Mouse (Mus musculus) splenic B cell, adult 2 months (primary cell): ENCODE measurements around the gene Hspbp1.
A peak's percentile ranks its signal among the peaks of the same experiment; 100 is the strongest.

Experiments
- DNase-seq: peaks from one replicate; pipeline ENCODE4 v3.0.0-alpha.2; 2011; ENCODE audit warnings: low read depth, low spot score
- H3K27me3 ChIP-seq: 2 replicates; pipeline ENCODE4 v1.6.1; 2012; ENCODE audit warnings: mild to moderate bottlenecking, low read length, moderate library complexity, mixed read lengths; ENCODE audit not compliant: control insufficient read depth, poor library complexity, insufficient read depth, severe bottlenecking
- H3K36me3 ChIP-seq: 2 replicates; pipeline ENCODE4 v1.6.1; 2012; ENCODE audit warnings: mild to moderate bottlenecking, low read length, moderate library complexity, mixed read lengths; ENCODE audit not compliant: control insufficient read depth, poor library complexity, insufficient read depth, severe bottlenecking

Hspbp1 gene

GRCm38 (mm10) chr7:4631031-4631430 lies 53.8 kb downstream of the Hspbp1 start, which contains the start of gene Tmem86b:
TSS of gene Tmem86b (minus strand) at chr7:4631422.
- Histone ChIP-seq H3K27me3 (no peaks in the 10 kb centered on the region), H3K36me3 (peaks cover 25% of the 10 kb centered on the region)
- no peak for DNase-seq

- no peaks in the 10 kb centered on the region for H3K27me3 ChIP-seq
- peaks cover 23% of the 10 kb centered on the region for H3K36me3 ChIP-seq
- no peak for DNase-seq
Measured at GRCm38 (mm10) chr7:4630198-4630597, 54.7 kb downstream of the Hspbp1 start.

GRCm38 (mm10) chr7:4629586-4629985 lies 55.3 kb downstream of the Hspbp1 start:
- peaks cover 19% of the 10 kb centered on the region for H3K36me3 ChIP-seq
- no peak for DNase-seq
- no peaks in the 10 kb centered on the region for H3K27me3 ChIP-seq

GRCm38 (mm10) chr7:4625928-4626327 lies 58.9 kb downstream of the Hspbp1 start:
- Histone ChIP-seq H3K27me3 (no peaks in the 10 kb centered on the region), H3K36me3 (peaks cover 1% of the 10 kb centered on the region; the same call in 1 of the 2 replicates)
- DNase-seq, result peak; percentile 14

GRCm38 (mm10) chr7:4624343-4624742 lies 60.5 kb downstream of the Hspbp1 start:
- Histone ChIP-seq H3K36me3 (no peaks in the 10 kb centered on the region), H3K27me3 (no peaks in the 10 kb centered on the region)
- DNase-seq, result peak; percentile 54

GRCm38 (mm10) chr7:4623544-4624189 lies 61.2 kb downstream of the Hspbp1 start:
- Histone ChIP-seq H3K27me3 (no peaks in the 10 kb centered on the region), H3K36me3 (no peaks in the 10 kb centered on the region)
- peak; percentile 82 for DNase-seq

GRCm38 (mm10) chr7:4619979-4620378 lies 64.9 kb downstream of the Hspbp1 start:
- Histone ChIP-seq H3K27me3 (no peaks in the 10 kb centered on the region), H3K36me3 (no peaks in the 10 kb centered on the region)
- peak; percentile 51 for DNase-seq

GRCm38 (mm10) chr7:4613740-4614403 lies 71.0 kb downstream of the Hspbp1 start:
- DNase-seq, result no peak
- Histone ChIP-seq H3K36me3 (no peaks in the 10 kb centered on the region), H3K27me3 (no peaks in the 10 kb centered on the region)

- no peaks in the 10 kb centered on the region for H3K36me3 ChIP-seq
- DNase-seq, result no peak
- no peaks in the 10 kb centered on the region for H3K27me3 ChIP-seq
Measured at GRCm38 (mm10) chr7:4612956-4613355, 71.9 kb downstream of the Hspbp1 start.

- no peak for DNase-seq
Measured at GRCm38 (mm10) chr7:4612386-4612785, 72.5 kb downstream of the Hspbp1 start.

GRCm38 (mm10) chr7:4611921-4612341 lies 72.9 kb downstream of the Hspbp1 start:
- no peaks in the 10 kb centered on the region for H3K36me3 ChIP-seq
- no peaks in the 10 kb centered on the region for H3K27me3 ChIP-seq
- DNase-seq, result no peak

More at GRCm38 (mm10) chr7:4612386-4612785, 72.5 kb downstream of the Hspbp1 start:
- H3K36me3 ChIP-seq, result no peaks in the 10 kb centered on the region
- no peaks in the 10 kb centered on the region for H3K27me3 ChIP-seq

GRCm38 (mm10) chr7:4611511-4611910 lies 73.4 kb downstream of the Hspbp1 start:
- no peaks in the 10 kb centered on the region for H3K27me3 ChIP-seq
- no peak for DNase-seq
- H3K36me3 ChIP-seq, result no peaks in the 10 kb centered on the region
